Mouse (Mus musculus) right cerebral cortex, postnatal 4 days (tissue): ENCODE results near the gene Slc4a8.
A peak's percentile ranks its signal among the peaks of the same experiment; 100 is the strongest.

Experiments
- DNase-seq: peaks from one replicate; pipeline ENCODE4 v3.0.0-alpha.2; 2022

The Slc4a8 gene

GRCm38 (mm10) chr15:100832784-100833183 lies 71.2 kb downstream of the Slc4a8 start:
- no peak for DNase-seq

GRCm38 (mm10) chr15:100836729-100837128 lies 75.2 kb downstream of the Slc4a8 start:
- no peak for DNase-seq

GRCm38 (mm10) chr15:100838607-100839207 lies 77.2 kb downstream of the Slc4a8 start:
- peak; percentile 51 for DNase-seq

- DNase-seq: no peak
These were observed 82.8 kb downstream of the Slc4a8 start for GRCm38 (mm10) chr15:100844336-100844735.

- DNase-seq: no peak
These were observed 83.7 kb downstream of the Slc4a8 start for GRCm38 (mm10) chr15:100845049-100845879.

GRCm38 (mm10) chr15:100847193-100847592 lies 85.6 kb downstream of the Slc4a8 start:
- DNase-seq: no peak

GRCm38 (mm10) chr15:100857586-100857985 lies 96.0 kb downstream of the Slc4a8 start:
- no peak for DNase-seq

GRCm38 (mm10) chr15:100860856-100861255 lies 99.3 kb downstream of the Slc4a8 start:
- no peak for DNase-seq

- no peak for DNase-seq
These were observed 104.0 kb downstream of the Slc4a8 start for GRCm38 (mm10) chr15:100865556-100865955.

GRCm38 (mm10) chr15:100869558-100869957 lies 108.0 kb downstream of the Slc4a8 start, which contains the start of gene Scn8a:
Gene Scn8a, plus strand, starts transcription at chr15:100869858.
- no peak for DNase-seq

GRCm38 (mm10) chr15:100870001-100870774 lies 108.6 kb downstream of the Slc4a8 start:
- peak; percentile 80 for DNase-seq

- DNase-seq: peak; percentile 87
These were observed 109.2 kb downstream of the Slc4a8 start for GRCm38 (mm10) chr15:100870775-100871106.

GRCm38 (mm10) chr15:100871107-100872011 lies 109.8 kb downstream of the Slc4a8 start:
- DNase-seq: peak; percentile 42

- peak; percentile 36 for DNase-seq
These were observed 111.6 kb downstream of the Slc4a8 start for GRCm38 (mm10) chr15:100873155-100873554.
